Mouse (Mus musculus) MN1 (cell line): ENCODE measurements at regions not wholly inside any gene's neighbourhood (a gene's known extent, or its start where the extent isn't known, plus 50 kb on each side); places are given as distances from the start of the nearest gene placed in this dataset.

ENCODE experiments used
- DNase-seq: peaks from one replicate; pipeline ENCODE4 v3.0.0-alpha.2; 2016; ENCODE audit warnings: low spot score

- DNase-seq, result no peak
Measured at GRCm38 (mm10) chr6:98754487-98754886, 411.9 kb upstream of the Gm765 start.

GRCm38 (mm10) chr6:98748618-98749017 lies 406.1 kb upstream of the Gm765 start:
- DNase-seq, result no peak

GRCm38 (mm10) chr6:98746976-98747375 lies 404.4 kb upstream of the Gm765 start:
- no peak for DNase-seq

GRCm38 (mm10) chr6:98740447-98740846 lies 397.9 kb upstream of the Gm765 start:
- no peak for DNase-seq

GRCm38 (mm10) chr6:98731010-98731530 lies 388.5 kb upstream of the Gm765 start:
- no peak for DNase-seq

GRCm38 (mm10) chr6:98726605-98727144 lies 384.1 kb upstream of the Gm765 start:
- DNase-seq, result no peak

GRCm38 (mm10) chr6:98704887-98705622 lies 362.5 kb upstream of the Gm765 start:
- DNase-seq, result no peak

GRCm38 (mm10) chr6:98697571-98697970 lies 355.0 kb upstream of the Gm765 start:
- DNase-seq, result no peak

GRCm38 (mm10) chr6:98693411-98693810 lies 350.9 kb upstream of the Gm765 start:
- DNase-seq, result no peak

- DNase-seq, result no peak
Measured at GRCm38 (mm10) chr6:98690133-98690532, 347.6 kb upstream of the Gm765 start.

- DNase-seq, result no peak
Measured at GRCm38 (mm10) chr6:98689395-98689794, 346.8 kb upstream of the Gm765 start.

- DNase-seq, result no peak
Measured at GRCm38 (mm10) chr6:98688624-98689023, 346.1 kb upstream of the Gm765 start.

GRCm38 (mm10) chr6:98666388-98666989 lies 323.9 kb upstream of the Gm765 start:
- DNase-seq, result no peak

GRCm38 (mm10) chr6:98651827-98652226 lies 309.3 kb upstream of the Gm765 start:
- DNase-seq, result no peak

- no peak for DNase-seq
Measured at GRCm38 (mm10) chr6:98651315-98651714, 308.8 kb upstream of the Gm765 start.

- DNase-seq, result no peak
Measured at GRCm38 (mm10) chr6:98640316-98640715, 297.8 kb upstream of the Gm765 start.

- no peak for DNase-seq
Measured at GRCm38 (mm10) chr6:98635816-98636215, 293.3 kb upstream of the Gm765 start.

- DNase-seq, result no peak
Measured at GRCm38 (mm10) chr6:98632278-98633063, 289.9 kb upstream of the Gm765 start.

- DNase-seq, result no peak
Measured at GRCm38 (mm10) chr6:98631269-98631668, 288.7 kb upstream of the Gm765 start.

- no peak for DNase-seq
Measured at GRCm38 (mm10) chr6:98629646-98630045, 287.1 kb upstream of the Gm765 start.

GRCm38 (mm10) chr6:98626435-98626834 lies 283.9 kb upstream of the Gm765 start:
- no peak for DNase-seq

GRCm38 (mm10) chr6:98620886-98621285 lies 278.3 kb upstream of the Gm765 start:
- no peak for DNase-seq
